Mouse (Mus musculus) layer of hippocampus, postnatal 10 days (tissue): ENCODE data around the gene Ptn. TPM values are rescaled to one million over a fixed set of nuclear protein-coding genes. Genes with fewer than 3 reads are reported as not detected.

ENCODE experiments used
- microRNA-seq, 2 experiments: library from miRNA; unstranded; fragments of <30 nt; microRNA quantifications; one replicate each; pipeline ENCODE4 v1.2.0; 2021
- total RNA-seq, 2 experiments: library from RNA; stranded (reverse); gene quantifications; 2 replicates each; pipeline ENCODE4 v1.2.3; 2021

Gene Ptn
- total RNA-seq, 2 experiments from 2014 or later = 592 to 633 TPM

Small RNAs within 50 kb of the gene (microRNA-seq; reads per million reads assigned to microRNA genes)
- gene Gm25111 = 0 reads per million in 2 experiments
